11 mouse cellular contexts compared by ENCODE assay signal in the genomic region with DNA sequence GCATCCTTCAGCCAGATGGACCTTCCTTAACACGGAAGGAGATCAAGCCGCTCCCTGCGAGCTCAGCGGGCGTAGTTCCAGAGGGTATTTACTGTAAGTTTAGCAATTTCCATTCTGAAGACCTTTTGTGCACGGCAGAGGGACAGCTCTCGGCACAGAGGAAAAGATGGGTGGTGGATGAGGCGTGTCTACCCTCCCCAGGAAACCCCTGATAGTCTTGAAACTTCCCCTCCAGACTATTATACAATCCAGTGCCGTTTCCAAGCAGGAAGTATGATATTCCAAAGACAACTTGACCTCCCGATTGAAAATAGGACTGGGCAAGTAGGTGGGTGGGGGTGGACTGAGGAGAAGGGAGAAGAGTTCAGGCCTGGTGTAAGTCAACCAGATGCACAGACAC.
DNase-seq lines count a peak whose midpoint lies in the region; ATAC-seq lines count a peak whose summit lies in the region.
"Had no signal": no experiment of that assay in that cellular context is flagged by ENCODE, and none has a peak within 500 bp of the region (broad histone marks: within the 10 kb centered on the region; RNA-seq: fewer than 3 reads in every experiment).

No protein-coding gene starts in this region.

- H3K4me3 ChIP-seq in liver, embryonic 16.5 days (ENCODE audit: low read depth, low read length), result no peak overlapping the region
- no peak overlapping the region for H3K4me3 ChIP-seq in liver, embryonic 11.5 days (ENCODE audit: low read depth, low read length)
- H3K4me3 ChIP-seq in heart, embryonic 11.5 days (ENCODE audit: low read depth, low read length), result no peak overlapping the region
- no peak overlapping the region for H3K4me3 ChIP-seq in kidney, embryonic 15.5 days (replicated peaks)
- H3K4me3 ChIP-seq in hindbrain, embryonic 14.5 days (replicated peaks; ENCODE audit: low read length), result no peak overlapping the region

- no peaks in the 10 kb centered on the region for H3K27me3 ChIP-seq in liver, embryonic 16.5 days (ENCODE audit: control insufficient read depth, insufficient read depth, low read depth, low read length)
- H3K27me3 ChIP-seq in liver, embryonic 11.5 days (replicated peaks; ENCODE audit: control insufficient read depth, insufficient read depth, low read length), result no peaks in the 10 kb centered on the region
- H3K27me3 ChIP-seq in heart, embryonic 11.5 days (ENCODE audit: control insufficient read depth, insufficient read depth, low read length), result no peaks in the 10 kb centered on the region
- H3K27me3 ChIP-seq in kidney, embryonic 15.5 days, result no peaks in the 10 kb centered on the region
- no peaks in the 10 kb centered on the region for H3K27me3 ChIP-seq in hindbrain, embryonic 14.5 days (ENCODE audit: control insufficient read depth, insufficient read depth, low read length)
- H3K27me3 ChIP-seq: CH12.LX had no signal

- no peak overlapping the region for H3K9ac ChIP-seq in liver, embryonic 16.5 days (ENCODE audit: low read depth, low read length)
- no peak overlapping the region for H3K9ac ChIP-seq in liver, embryonic 11.5 days (ENCODE audit: low read depth, low read length)
- no peak overlapping the region for H3K9ac ChIP-seq in heart, embryonic 11.5 days (ENCODE audit: low read depth, low read length)
- H3K9ac ChIP-seq in kidney, embryonic 15.5 days, result no peak overlapping the region
- no peak overlapping the region for H3K9ac ChIP-seq in hindbrain, embryonic 14.5 days

- no peaks in the 10 kb centered on the region for H3K4me1 ChIP-seq in liver, embryonic 16.5 days (ENCODE audit: control insufficient read depth, low read depth, low read length)
- H3K4me1 ChIP-seq in liver, embryonic 11.5 days (replicated peaks; ENCODE audit: control insufficient read depth, insufficient read depth, low read length), result no peaks in the 10 kb centered on the region; the same call in 1 of the 2 replicates
- peaks cover 9% of the 10 kb centered on the region; the same call in 1 of the 2 replicates for H3K4me1 ChIP-seq in heart, embryonic 11.5 days (ENCODE audit: control insufficient read depth, insufficient read depth, low read length)
- peaks cover 13% of the 10 kb centered on the region for H3K4me1 ChIP-seq in kidney, embryonic 15.5 days
- peaks cover 6% of the 10 kb centered on the region; the same call in 1 of the 2 replicates for H3K4me1 ChIP-seq in hindbrain, embryonic 14.5 days (replicated peaks; ENCODE audit: control insufficient read depth, insufficient read depth, low read length)

- no peak overlapping the region for H3K4me2 ChIP-seq in liver, embryonic 16.5 days (ENCODE audit: low read depth, low read length)
- H3K4me2 ChIP-seq in liver, embryonic 11.5 days, result no peak overlapping the region
- H3K4me2 ChIP-seq in heart, embryonic 11.5 days, result no peak overlapping the region
- no peak overlapping the region for H3K4me2 ChIP-seq in kidney, embryonic 15.5 days
- no peak overlapping the region for H3K4me2 ChIP-seq in hindbrain, embryonic 14.5 days (replicated peaks)

- no peaks in the 10 kb centered on the region for H3K36me3 ChIP-seq in liver, embryonic 16.5 days (ENCODE audit: control insufficient read depth, insufficient read depth)
- no peaks in the 10 kb centered on the region for H3K36me3 ChIP-seq in liver, embryonic 11.5 days (ENCODE audit: control insufficient read depth, insufficient read depth, low read length)
- no peaks in the 10 kb centered on the region for H3K36me3 ChIP-seq in heart, embryonic 11.5 days (ENCODE audit: control insufficient read depth, insufficient read depth, low read length)
- no peaks in the 10 kb centered on the region for H3K36me3 ChIP-seq in kidney, embryonic 15.5 days
- H3K36me3 ChIP-seq in hindbrain, embryonic 14.5 days (replicated peaks; ENCODE audit: control insufficient read depth, insufficient read depth), result no peaks in the 10 kb centered on the region

- DNase-seq in liver, embryonic 11.5 days (ENCODE audit: low spot score), result no peak
- DNase-seq in lung, postnatal 36 days, result peak; percentile 79
- no peak for DNase-seq in hindbrain, embryonic 14.5 days (ENCODE audit: low spot score)
- DNase-seq in right cerebral cortex, adult 18-20 months, result no peak
- no peak for DNase-seq in c-Kit-positive CD71-positive TER-119-positive erythroid progenitor cells, embryonic 14.5 days (ENCODE audit: low spot score)
- DNase-seq: layer of hippocampus, adult 9-11 months; thymus, adult 18-20 months had no signal

- WGBS in liver, embryonic 16.5 days (ENCODE audit: insufficient replicate concordance), result 54% methylated on average over 10 of the region's 10 CpGs
- WGBS in liver, embryonic 11.5 days, result 75% methylated on average over 10 of the region's 10 CpGs
- 74% methylated on average over 10 of the region's 10 CpGs for WGBS in heart, embryonic 11.5 days (ENCODE audit: insufficient replicate concordance)
- 65% methylated on average over 10 of the region's 10 CpGs for WGBS in kidney, embryonic 15.5 days
- WGBS in hindbrain, embryonic 14.5 days, result 74% methylated on average over 10 of the region's 10 CpGs

- ATAC-seq in liver, embryonic 16.5 days (ENCODE audit: low read depth), result peak; percentile 35; the same call in 1 of the 2 replicates
- no peak for ATAC-seq in liver, embryonic 11.5 days (replicated peaks; ENCODE audit: low FRiP score)
- ATAC-seq in heart, embryonic 11.5 days (replicated peaks; ENCODE audit: insufficient number of reproducible peaks, low FRiP score, low TSS enrichment), result peak; percentile 46; the same call in 1 of the 2 replicates
- ATAC-seq in kidney, embryonic 15.5 days (replicated peaks; ENCODE audit: low FRiP score), result peak; percentile 50; the same call in 1 of the 2 replicates
- no peak for ATAC-seq in hindbrain, embryonic 14.5 days (ENCODE audit: low FRiP score)

- H3K27ac ChIP-seq in liver, embryonic 16.5 days (ENCODE audit: low read length), result no peak overlapping the region
- H3K27ac ChIP-seq in liver, embryonic 11.5 days (ENCODE audit: low read depth, low read length), result no peak overlapping the region
- no peak overlapping the region for H3K27ac ChIP-seq in heart, embryonic 11.5 days (ENCODE audit: low read depth, low read length)
- no peak overlapping the region for H3K27ac ChIP-seq in kidney, embryonic 15.5 days
- H3K27ac ChIP-seq in hindbrain, embryonic 14.5 days, result no peak overlapping the region

- H3K9me3 ChIP-seq in liver, embryonic 16.5 days (replicated peaks; ENCODE audit: control insufficient read depth, low read length), result no peaks in the 10 kb centered on the region
- H3K9me3 ChIP-seq in liver, embryonic 11.5 days (ENCODE audit: control insufficient read depth, low read length), result no peaks in the 10 kb centered on the region
- H3K9me3 ChIP-seq in heart, embryonic 11.5 days (replicated peaks; ENCODE audit: control insufficient read depth, low read length), result no peaks in the 10 kb centered on the region
- H3K9me3 ChIP-seq in kidney, embryonic 15.5 days (replicated peaks), result no peaks in the 10 kb centered on the region
- no peaks in the 10 kb centered on the region for H3K9me3 ChIP-seq in hindbrain, embryonic 14.5 days (ENCODE audit: control insufficient read depth, low read length)

Comparison
In these comparisons a context has a peak if more than half of its experiments do, and no peak if none do; other contexts are left out.
1. ATAC-seq: peak in liver, embryonic 16.5 days (single experiment), heart, embryonic 11.5 days (single experiment) and kidney, embryonic 15.5 days (single experiment); none in liver, embryonic 11.5 days (single experiment) and hindbrain, embryonic 14.5 days (single experiment).